13 mouse cellular contexts compared by ENCODE assay signal in the genomic region with DNA sequence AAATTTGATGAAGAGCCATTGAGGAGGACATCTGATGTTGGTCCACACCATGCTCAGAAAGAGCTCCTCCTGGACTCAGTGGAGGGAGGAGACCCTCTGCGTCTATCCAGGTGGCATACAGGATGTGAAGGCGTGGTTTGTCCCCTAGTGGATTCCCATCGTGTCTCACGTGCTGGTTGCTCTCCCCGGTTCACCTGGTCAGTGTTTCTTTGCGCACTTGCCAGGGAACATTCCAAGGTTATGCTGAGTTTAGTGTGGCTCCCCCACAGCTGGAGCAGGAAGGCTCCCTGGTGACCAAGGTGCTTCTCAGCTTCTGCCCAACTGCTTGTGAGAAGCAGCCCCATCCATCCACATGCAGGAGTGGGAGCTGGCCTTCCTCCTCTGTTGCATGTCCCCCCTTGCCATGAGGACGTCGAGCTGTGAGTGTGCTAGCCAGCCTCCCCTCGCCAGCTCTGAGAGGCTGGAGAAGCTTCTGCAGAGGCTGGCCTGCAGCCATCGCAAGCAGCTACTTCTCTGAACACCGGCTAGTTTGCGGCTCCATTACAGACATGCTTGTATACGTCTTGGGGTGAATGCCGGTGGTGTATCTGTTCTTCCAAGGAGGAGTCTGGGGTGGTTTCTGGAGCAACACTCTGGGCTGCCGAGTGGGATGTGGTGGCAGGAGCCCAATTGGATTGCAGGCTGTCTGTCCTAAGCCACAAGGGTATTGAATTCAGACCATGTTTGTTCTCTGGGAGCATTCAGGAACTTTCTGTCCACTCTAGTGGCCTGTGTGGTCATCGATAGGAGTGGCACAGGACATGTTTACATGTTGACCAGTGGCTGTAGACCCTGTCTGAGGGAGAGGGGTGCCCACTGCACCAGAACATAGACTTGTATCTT. TPM values are rescaled to one million over a fixed set of nuclear protein-coding genes. Genes with fewer than 3 reads are reported as not detected.
A peak's percentile ranks its signal among the peaks of the same experiment; 100 is the strongest.
DNase-seq lines count a peak whose midpoint lies in the region; ATAC-seq and TF ChIP-seq lines count a peak whose summit lies in the region.
"Had no signal": no experiment of that assay in that cellular context is flagged by ENCODE, and none has a peak within 500 bp of the region (broad histone marks: within the 10 kb centered on the region; RNA-seq: fewer than 3 reads in every experiment).

No protein-coding gene starts in this region.

- H3K9ac ChIP-seq in heart, postnatal 0 days (replicated peaks; ENCODE audit: low read depth, low read length): no peak overlapping the region
- peak overlapping the region; percentile 7; the same call in 1 of the 2 replicates for H3K9ac ChIP-seq in liver, postnatal 0 days (replicated peaks)
- H3K9ac ChIP-seq in liver, embryonic 12.5 days: no peak overlapping the region; the same call in 1 of the 2 replicates
- H3K9ac ChIP-seq: forebrain, embryonic 13.5 days; midbrain, embryonic 12.5 days; neural tube, embryonic 13.5 days had no signal

- peaks cover 44% of the 10 kb centered on the region for H3K4me1 ChIP-seq in heart, postnatal 0 days (ENCODE audit: control insufficient read depth, insufficient read depth)
- peaks cover 67% of the 10 kb centered on the region for H3K4me1 ChIP-seq in liver, postnatal 0 days (ENCODE audit: insufficient read depth)
- H3K4me1 ChIP-seq in liver, embryonic 12.5 days: peaks cover 98% of the 10 kb centered on the region

- H3K9me3 ChIP-seq in heart, postnatal 0 days (replicated peaks; ENCODE audit: control insufficient read depth, low read length): no peaks in the 10 kb centered on the region
- H3K9me3 ChIP-seq in liver, postnatal 0 days (ENCODE audit: low read length): no peaks in the 10 kb centered on the region
- no peaks in the 10 kb centered on the region for H3K9me3 ChIP-seq in liver, embryonic 12.5 days (replicated peaks)
- H3K9me3 ChIP-seq: forebrain, embryonic 13.5 days; midbrain, embryonic 12.5 days; neural tube, embryonic 13.5 days had no signal

- intact Hi-C loops in heart, postnatal 25 days (cut with DNase I): no loop called here

- TF ChIP-seq CTCF in heart, postnatal 0 days (IDR thresholded peaks at IDR 0.05; ENCODE audit: low read depth): no peak
- no peak for TF ChIP-seq CTCF in liver, postnatal 0 days (IDR thresholded peaks at IDR 0.05; ENCODE audit: low read depth)

- no peak overlapping the region for H3K4me3 ChIP-seq in heart, postnatal 0 days (ENCODE audit: low read depth, low read length)
- H3K4me3 ChIP-seq in liver, postnatal 0 days (ENCODE audit: low read depth, low read length): no peak overlapping the region
- no peak overlapping the region for H3K4me3 ChIP-seq in liver, embryonic 12.5 days
- H3K4me3 ChIP-seq: forebrain, embryonic 13.5 days; midbrain, embryonic 12.5 days; neural tube, embryonic 13.5 days had no signal

- no peak for TF ChIP-seq EP300 in heart, postnatal 0 days (IDR thresholded peaks at IDR 0.05; ENCODE audit: low read depth)
- TF ChIP-seq EP300 in liver, postnatal 0 days (IDR thresholded peaks at IDR 0.05; ENCODE audit: low read depth): no peak

- H3K27ac ChIP-seq in heart, postnatal 0 days (ENCODE audit: low read depth): peak overlapping the region; percentile 39
- H3K27ac ChIP-seq in liver, postnatal 0 days (ENCODE audit: low read depth): peak overlapping the region; percentile 29; the same call in 1 of the 2 replicates
- H3K27ac ChIP-seq in liver, embryonic 12.5 days: no peak overlapping the region
- H3K27ac ChIP-seq: forebrain, embryonic 13.5 days; midbrain, embryonic 12.5 days; neural tube, embryonic 13.5 days had no signal

- DNase-seq in cerebellum, postnatal 10 days: peak; percentile 27 to 45
- no peak for DNase-seq in heart, postnatal 0 days (ENCODE audit: low spot score)
- DNase-seq in heart, postnatal 25 days (ENCODE audit: low spot score): no peak
- DNase-seq in liver, postnatal 0 days: peak; percentile 12
- DNase-seq in brain, adult 2 months (ENCODE audit: low read depth, low spot score): peak; percentile 50
- no peak for DNase-seq in urinary bladder, postnatal 14 days (ENCODE audit: low spot score)
- DNase-seq: cerebellum, adult 11-12 months; layer of hippocampus, adult 9-11 months had no signal

- WGBS in heart, postnatal 0 days: 46% methylated on average over 16 of the region's 16 CpGs
- WGBS in liver, postnatal 0 days (ENCODE audit: insufficient replicate concordance): 69% methylated on average over 16 of the region's 16 CpGs
- 79% methylated on average over 16 of the region's 16 CpGs for WGBS in liver, embryonic 12.5 days (ENCODE audit: insufficient replicate concordance)

- no peak overlapping the region for H3K4me2 ChIP-seq in heart, postnatal 0 days (ENCODE audit: low read depth, low read length)
- H3K4me2 ChIP-seq in liver, postnatal 0 days (ENCODE audit: low read depth, low read length): no peak overlapping the region
- no peak overlapping the region for H3K4me2 ChIP-seq in liver, embryonic 12.5 days
- H3K4me2 ChIP-seq: forebrain, embryonic 13.5 days; midbrain, embryonic 12.5 days; neural tube, embryonic 13.5 days had no signal

- H3K27me3 ChIP-seq in heart, postnatal 0 days (ENCODE audit: control insufficient read depth, insufficient read depth, low read length): no peaks in the 10 kb centered on the region
- H3K27me3 ChIP-seq in liver, postnatal 0 days (ENCODE audit: insufficient read depth, low read length): no peaks in the 10 kb centered on the region
- no peaks in the 10 kb centered on the region for H3K27me3 ChIP-seq in liver, embryonic 12.5 days (replicated peaks)
- H3K27me3 ChIP-seq: forebrain, embryonic 13.5 days; midbrain, embryonic 12.5 days; neural tube, embryonic 13.5 days had no signal

- ATAC-seq in cerebellum, adult (ENCODE audit: insufficient number of reproducible peaks, low FRiP score, low TSS enrichment): no peak
- ATAC-seq in heart, postnatal 0 days (ENCODE audit: insufficient read depth, low read depth): no peak
- no peak for ATAC-seq in liver, postnatal 0 days
- no peak for ATAC-seq in liver, embryonic 12.5 days
- ATAC-seq: forebrain, embryonic 13.5 days had no signal

- H3K36me3 ChIP-seq in heart, postnatal 0 days (replicated peaks; ENCODE audit: control insufficient read depth, insufficient read depth, low read length): peaks cover 15% of the 10 kb centered on the region; the same call in 1 of the 2 replicates
- peaks cover 24% of the 10 kb centered on the region for H3K36me3 ChIP-seq in liver, postnatal 0 days (replicated peaks; ENCODE audit: insufficient read depth, low read length)
- H3K36me3 ChIP-seq in liver, embryonic 12.5 days: peaks cover 52% of the 10 kb centered on the region

RNA-seq across cellular contexts. Expression of gene Anp32a, which starts 14.0 kb away (rescaled TPM):
- total RNA-seq in heart, postnatal 0 days (2014; rRNA removed; ENCODE audit: low replicate concordance): 20.8 and 28.8 TPM in 2 replicates
- 127 and 132 TPM in 2 replicates for polyA plus RNA-seq in heart, postnatal 0 days (2015; fragmentation: Nextera tagmentation; extraction: Ambion mirVana)
- total RNA-seq in heart, postnatal 25 days (2021): 100 to 1,000 TPM; 186 to 202 TPM
- polyA plus RNA-seq in liver, postnatal 0 days (2015; fragmentation: Nextera tagmentation; extraction: Ambion mirVana): 54.5 and 60.4 TPM in 2 replicates
- polyA plus RNA-seq in liver, embryonic 12.5 days (2016; fragmentation: Nextera tagmentation; extraction: Ambion mirVana): 112 and 122 TPM in 2 replicates

Comparison
In these comparisons a context has a peak if more than half of its experiments do, and no peak if none do; other contexts are left out.
1. DNase-seq: peak in cerebellum, postnatal 10 days (2 of 2), liver, postnatal 0 days (single experiment) and brain, adult 2 months (single experiment); none in heart, postnatal 0 days (single experiment), heart, postnatal 25 days (single experiment) and urinary bladder, postnatal 14 days (single experiment).